Mouse (Mus musculus) ES-Bruce4 (cell line): ENCODE measurements at regions not wholly inside any gene's neighbourhood (a gene's known extent, or its start where the extent isn't known, plus 50 kb on each side); places are given as distances from the start of the nearest gene placed in this dataset.

Source experiments
- CTCF ChIP-seq: IDR thresholded peaks from one replicate; pipeline ENCODE4 v1.8.1; 2011; ENCODE audit warnings: low read depth, low read length
- POLR2A ChIP-seq: IDR thresholded peaks from one replicate; pipeline ENCODE4 v1.8.1; 2011; ENCODE audit warnings: low read length; ENCODE audit not compliant: insufficient read depth

GRCm38 (mm10) chr1:146231487-146232466 is 262.8 kb upstream of the Brinp3 start:
- TF ChIP-seq CTCF (no peak), POLR2A (no peak)
